Mouse (Mus musculus) myocyte (in vitro differentiated cells): Measurements from ENCODE around the gene Gypa. TPM values are rescaled to one million over a fixed set of nuclear protein-coding genes. Genes with fewer than 3 reads are reported as not detected.

Source experiments
- H3K27me3 ChIP-seq: one replicate; pipeline ENCODE4 v1.6.1; 2011; ENCODE audit not compliant: control insufficient read depth, insufficient read depth, insufficient read length
- H3K36me3 ChIP-seq: one replicate; pipeline ENCODE4 v1.6.1; 2011; ENCODE audit not compliant: control insufficient read depth, insufficient read depth
- H3K4me2 ChIP-seq: one replicate; pipeline ENCODE4 v1.6.1; 2011; ENCODE audit warnings: low read depth, control low read depth
- H3K4me3 ChIP-seq: one replicate; pipeline ENCODE4 v1.5.1; 2011; ENCODE audit warnings: mild to moderate bottlenecking, control low read depth, moderate library complexity
- H3K79me2 ChIP-seq: one replicate; pipeline ENCODE4 v1.6.1; 2011; ENCODE audit not compliant: control insufficient read depth, insufficient read depth
- H3ac ChIP-seq: one replicate; pipeline ENCODE4 v1.6.1; 2011; ENCODE audit not compliant: control insufficient read depth, insufficient read length
- CEBPB ChIP-seq: IDR thresholded peaks from 2 replicates; pipeline ENCODE4 v1.6.1; 2011; ENCODE audit warnings: mild to moderate bottlenecking, moderate library complexity; ENCODE audit not compliant: poor library complexity, insufficient read depth, severe bottlenecking
- E2F4 ChIP-seq: IDR thresholded peaks from one replicate; pipeline ENCODE4 v1.6.1; 2011; ENCODE audit warnings: mild to moderate bottlenecking, control low read depth, moderate library complexity; ENCODE audit not compliant: insufficient read depth
- MAX ChIP-seq: IDR thresholded peaks from one replicate; pipeline ENCODE4 v1.6.1; 2011; ENCODE audit warnings: low read depth, mild to moderate bottlenecking, control low read depth
- MYOD1 ChIP-seq, 3 experiments: IDR thresholded peaks; one replicate each; pipeline ENCODE4 v1.6.1; 2011; ENCODE audit warnings: control low read depth in 2 of 3, low read depth in 2 of 3, mild to moderate bottlenecking in 2 of 3, moderate library complexity in 1 of 3; ENCODE audit not compliant: insufficient read length in 2 of 3, control insufficient read depth in 1 of 3
- MYOG ChIP-seq, 3 experiments: IDR thresholded peaks; one replicate each; pipeline ENCODE4 v1.6.1; 2011; ENCODE audit warnings: control low read depth in 2 of 3, low read depth in 2 of 3, mild to moderate bottlenecking in 2 of 3; ENCODE audit not compliant: insufficient read length in 2 of 3, control insufficient read depth in 1 of 3, insufficient read depth in 1 of 3
- POLR2A ChIP-seq: IDR thresholded peaks from one replicate; pipeline ENCODE4 v1.6.1; 2011; ENCODE audit warnings: low read depth, mild to moderate bottlenecking, control low read depth, moderate library complexity; ENCODE audit not compliant: insufficient read length
- POLR2AphosphoS2 ChIP-seq: IDR thresholded peaks from one replicate; pipeline ENCODE4 v1.6.1; 2011; ENCODE audit warnings: low read depth, control low read depth; ENCODE audit not compliant: insufficient read length
- REST ChIP-seq: IDR thresholded peaks from one replicate; pipeline ENCODE4 v1.6.1; 2011; ENCODE audit warnings: mild to moderate bottlenecking, control low read depth, moderate library complexity; ENCODE audit not compliant: insufficient read depth, insufficient read length
- SRF ChIP-seq: IDR thresholded peaks from one replicate; pipeline ENCODE4 v1.6.1; 2011; ENCODE audit warnings: low read depth; ENCODE audit not compliant: control insufficient read depth, insufficient read length
- TCF12 ChIP-seq: IDR thresholded peaks from one replicate; pipeline ENCODE4 v1.6.1; 2011; ENCODE audit warnings: mild to moderate bottlenecking, control low read depth; ENCODE audit not compliant: poor library complexity, insufficient read depth, severe bottlenecking
- TCF3 ChIP-seq: IDR thresholded peaks from one replicate; pipeline ENCODE4 v1.6.1; 2011; ENCODE audit warnings: low read depth, control low read depth; ENCODE audit not compliant: insufficient read length
- USF1 ChIP-seq: IDR thresholded peaks from one replicate; pipeline ENCODE4 v1.6.1; 2011; ENCODE audit warnings: low read depth, mild to moderate bottlenecking, control low read depth, moderate library complexity
- polyA plus RNA-seq: library from polyadenylated mRNA; unstranded; fragments of >200 nt; fragmentation: generic; extraction: Trizol; gene quantifications from one replicate; pipeline ENCODE4 v1.2.1, GENCODE M21; 2012; ENCODE audit warnings: missing spikeins

Gypa gene
- polyA plus RNA-seq, 1 experiment, result not detected

DNA sequence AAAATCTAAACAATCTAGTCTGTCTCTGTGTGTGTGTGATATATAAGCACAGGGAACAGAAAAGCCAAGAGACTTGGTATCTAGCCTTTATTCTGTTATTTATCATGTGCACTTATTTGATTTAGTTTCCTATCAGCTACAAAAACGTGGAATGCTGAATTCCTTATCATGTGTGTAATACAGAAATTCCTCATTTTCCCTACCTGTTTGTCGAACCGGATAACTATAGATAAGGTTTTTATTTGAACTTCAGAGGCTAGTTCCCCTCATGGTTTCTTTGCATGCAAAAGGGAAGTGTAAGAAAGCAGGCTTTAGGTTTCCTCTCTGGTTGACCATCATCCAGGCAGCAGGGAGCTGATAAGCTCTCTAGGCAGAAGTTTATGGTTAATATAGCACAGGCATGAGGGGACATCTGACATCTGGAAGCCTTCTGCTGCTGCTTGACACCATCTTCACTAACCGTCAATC, 30.1 kb upstream of the Gypa start:
- Histone ChIP-seq H3K27me3 (no peaks in the 10 kb centered on the region), H3K36me3 (no peaks in the 10 kb centered on the region), H3ac (no peak overlapping the region), H3K4me2 (no peak overlapping the region), H3K4me3 (no peak overlapping the region), H3K79me2 (no peaks in the 10 kb centered on the region)
- TF ChIP-seq MYOG (IDR thresholded peaks at IDR 0.05; ENCODE audit: control insufficient read depth in 1 of 3, insufficient read depth in 1 of 3, insufficient read length in 2 of 3, low read depth in 2 of 3), result no peak
- no peak for TF ChIP-seq POLR2A
- TF ChIP-seq CEBPB, result no peak
- TF ChIP-seq TCF3, result no peak
- TF ChIP-seq USF1, result no peak
- no peak for TF ChIP-seq TCF12

- TF ChIP-seq TCF3, result no peak
- no peak for TF ChIP-seq MYOD1 (IDR thresholded peaks at IDR 0.05; ENCODE audit: control insufficient read depth in 1 of 3, insufficient read length in 2 of 3, low read depth in 2 of 3)
- no peak for TF ChIP-seq SRF
- TF ChIP-seq MYOG (IDR thresholded peaks at IDR 0.05; ENCODE audit: control insufficient read depth in 1 of 3, insufficient read depth in 1 of 3, insufficient read length in 2 of 3, low read depth in 2 of 3), result no peak
- TF ChIP-seq MAX, result no peak
- H3ac ChIP-seq, result no peak overlapping the region
- no peaks in the 10 kb centered on the region for H3K36me3 ChIP-seq
- H3K27me3 ChIP-seq, result no peaks in the 10 kb centered on the region
- H3K4me2 ChIP-seq, result no peak overlapping the region
- no peaks in the 10 kb centered on the region for H3K79me2 ChIP-seq
- H3K4me3 ChIP-seq, result no peak overlapping the region
Measured at GRCm38 (mm10) chr8:80474971-80475370, 18.6 kb upstream of the Gypa start.

DNA sequence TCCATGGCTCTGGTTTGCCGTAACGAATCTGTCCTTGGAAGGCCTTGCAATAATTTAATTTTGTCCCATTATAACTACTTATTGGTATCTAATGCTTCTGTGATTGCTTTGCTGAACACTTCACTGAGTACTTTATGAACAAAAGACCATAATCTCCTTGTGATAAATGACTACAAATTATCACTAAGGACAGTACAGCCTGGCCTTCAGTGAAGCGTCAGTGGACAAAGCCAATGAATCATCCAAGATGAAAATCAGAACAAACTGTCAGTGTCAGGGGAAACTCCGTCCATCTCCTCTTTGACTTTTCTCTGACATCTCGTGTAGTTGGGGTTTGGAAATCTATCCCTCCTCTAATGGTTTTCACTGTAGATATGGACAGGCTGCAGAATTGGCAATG, 15.4 kb upstream of the Gypa start:
- Histone ChIP-seq H3K79me2 (no peaks in the 10 kb centered on the region), H3K36me3 (no peaks in the 10 kb centered on the region), H3K4me3 (no peak overlapping the region), H3K4me2 (no peak overlapping the region), H3K27me3 (no peaks in the 10 kb centered on the region), H3ac (no peak overlapping the region)
- TF ChIP-seq CEBPB, result no peak
- no peak for TF ChIP-seq POLR2AphosphoS2
- TF ChIP-seq TCF12, result no peak
- no peak for TF ChIP-seq MAX
- no peak for TF ChIP-seq MYOG (IDR thresholded peaks at IDR 0.05; ENCODE audit: control insufficient read depth in 1 of 3, insufficient read depth in 1 of 3, insufficient read length in 2 of 3, low read depth in 2 of 3)
- TF ChIP-seq E2F4, result no peak
- no peak for TF ChIP-seq MYOD1 (IDR thresholded peaks at IDR 0.05; ENCODE audit: control insufficient read depth in 1 of 3, insufficient read length in 2 of 3, low read depth in 2 of 3)
- no peak for TF ChIP-seq REST
- TF ChIP-seq USF1, result no peak
- TF ChIP-seq POLR2A, result no peak
- TF ChIP-seq SRF, result no peak
- TF ChIP-seq TCF3, result no peak

DNA sequence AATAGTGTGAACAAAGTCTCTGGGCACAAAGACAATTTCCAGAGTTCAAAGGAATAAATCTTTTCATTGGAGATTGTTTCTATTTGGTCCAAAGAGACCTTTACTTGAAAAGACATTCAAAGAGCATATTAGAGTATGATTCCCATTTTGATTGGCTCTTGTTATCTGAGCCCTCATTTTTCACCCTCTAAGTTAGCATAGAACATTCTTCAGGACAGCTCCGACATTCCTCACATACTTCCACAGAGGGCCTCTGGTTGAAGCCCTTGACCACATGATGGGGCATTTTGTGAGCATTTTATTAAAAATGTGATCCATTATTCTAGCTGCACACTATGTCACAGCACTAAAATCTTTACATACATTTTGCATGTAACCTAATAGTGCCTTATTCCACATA, 14.5 kb upstream of the Gypa start:
- Histone ChIP-seq H3K79me2 (no peaks in the 10 kb centered on the region), H3ac (no peak overlapping the region), H3K27me3 (no peaks in the 10 kb centered on the region), H3K4me2 (no peak overlapping the region), H3K4me3 (no peak overlapping the region), H3K36me3 (no peaks in the 10 kb centered on the region)
- no peak for TF ChIP-seq SRF
- TF ChIP-seq MYOG (IDR thresholded peaks at IDR 0.05; ENCODE audit: control insufficient read depth in 1 of 3, insufficient read depth in 1 of 3, insufficient read length in 2 of 3, low read depth in 2 of 3), result no peak
- TF ChIP-seq USF1, result no peak
- no peak for TF ChIP-seq MYOD1 (IDR thresholded peaks at IDR 0.05; ENCODE audit: control insufficient read depth in 1 of 3, insufficient read length in 2 of 3, low read depth in 2 of 3)
- no peak for TF ChIP-seq POLR2AphosphoS2
- TF ChIP-seq E2F4, result no peak

DNA sequence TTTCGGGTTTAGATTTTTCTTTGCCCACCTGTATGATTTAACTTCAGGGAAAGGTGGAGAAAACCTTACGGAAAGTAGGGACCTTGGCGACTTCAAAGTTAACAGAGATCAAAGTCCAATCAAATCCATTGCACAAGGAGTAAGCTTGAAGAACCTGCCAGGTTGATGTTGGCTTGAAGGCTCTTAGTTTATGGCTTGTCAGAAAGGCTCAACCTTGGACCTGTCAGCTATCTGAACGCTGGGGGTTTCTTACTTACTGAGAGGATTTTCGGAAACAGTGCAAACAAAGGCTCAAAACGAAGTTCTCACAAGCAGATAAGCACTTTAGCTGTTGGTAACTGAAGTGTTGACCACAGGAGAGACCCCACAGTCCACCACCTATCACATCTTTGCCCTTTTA, 11.4 kb upstream of the Gypa start:
- Histone ChIP-seq H3K27me3 (no peaks in the 10 kb centered on the region), H3K79me2 (no peaks in the 10 kb centered on the region), H3K4me3 (no peak overlapping the region), H3K36me3 (no peaks in the 10 kb centered on the region), H3ac (no peak overlapping the region), H3K4me2 (no peak overlapping the region)
- TF ChIP-seq USF1 (no peak), SRF (no peak), E2F4 (no peak), TCF3 (no peak), POLR2AphosphoS2 (no peak), MYOG (IDR thresholded peaks at IDR 0.05; ENCODE audit: control insufficient read depth in 1 of 3, insufficient read depth in 1 of 3, insufficient read length in 2 of 3, low read depth in 2 of 3) (no peak)
